Mouse (Mus musculus) urinary bladder, adult 18-20 months (tissue): Measurements from ENCODE around the gene Brsk2.

Experiments
- DNase-seq, 2 experiments: peaks; one replicate each; pipeline ENCODE4 v3.0.0; 2022; ENCODE audit warnings: low spot score in 2 of 2, mixed read lengths in 2 of 2

Gene Brsk2

GRCm38 (mm10) chr7:142034198-142034597, 84.6 kb downstream of the Brsk2 start:
- no peak for DNase-seq

DNA sequence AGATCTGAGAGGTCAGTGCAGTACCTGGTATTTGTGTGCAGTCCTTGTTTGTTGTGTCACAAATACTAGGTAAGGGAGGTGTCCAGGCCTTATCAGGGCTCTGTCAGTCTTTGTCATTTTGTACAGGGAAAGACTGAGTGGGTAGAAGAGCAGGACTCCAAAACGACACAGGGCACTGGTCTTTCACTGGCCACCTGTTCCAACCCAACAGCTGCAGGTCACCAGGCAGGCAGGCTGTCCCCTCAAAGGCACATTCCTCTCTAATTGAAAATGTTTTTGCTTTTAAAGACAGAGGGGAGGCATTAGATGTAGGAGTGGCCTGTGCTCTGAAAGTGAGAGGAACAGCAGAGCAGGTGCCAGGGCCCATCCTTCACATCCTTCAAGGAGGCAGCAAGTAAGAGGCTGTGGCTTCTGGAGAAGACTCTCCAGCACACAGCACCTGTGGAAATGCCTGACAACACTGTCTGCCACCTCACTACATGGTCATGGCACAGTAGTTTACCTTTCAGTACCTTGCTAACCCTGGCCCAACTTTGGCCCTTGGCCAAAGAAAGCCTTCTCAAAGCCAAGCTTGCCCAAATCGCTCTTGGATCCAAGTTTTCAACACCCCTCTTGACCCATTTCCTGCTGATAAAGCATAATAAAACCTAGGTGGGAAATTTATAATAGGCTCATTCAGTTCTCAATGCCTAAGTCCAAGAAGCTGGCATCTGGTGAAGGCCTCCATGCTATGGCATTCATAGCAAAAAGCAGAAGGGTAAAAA, 85.7 kb downstream of the Brsk2 start:
- DNase-seq, result no peak

DNA sequence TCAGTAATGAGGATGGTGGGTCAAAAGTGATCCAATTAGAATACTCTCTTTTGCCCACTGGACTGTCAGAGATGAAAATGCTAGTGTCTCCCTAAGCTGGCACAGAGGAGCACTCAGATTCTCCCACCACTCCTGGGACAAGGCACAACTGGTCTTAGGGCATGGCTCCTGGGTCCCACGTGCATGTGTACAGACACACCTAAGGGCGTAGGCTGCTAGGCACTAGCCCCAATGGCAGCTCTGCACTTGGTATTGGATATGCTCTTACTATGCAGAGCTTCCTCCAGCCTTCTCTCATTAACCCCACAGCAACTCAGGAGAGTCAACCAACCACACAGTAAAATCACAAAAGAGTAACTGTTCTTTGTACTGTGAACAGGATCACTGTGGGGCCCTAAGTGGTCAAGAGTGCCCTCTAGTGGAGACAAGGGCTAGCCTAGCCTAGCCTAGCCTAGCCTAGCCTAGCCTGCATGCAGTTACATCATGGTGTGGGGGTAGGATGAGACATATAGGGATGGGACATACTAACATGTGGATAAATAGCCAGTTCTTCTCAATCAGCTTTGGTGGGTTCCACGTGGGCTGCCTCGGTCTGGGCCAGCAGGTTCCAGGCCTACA, 88.1 kb downstream of the Brsk2 start:
- no peak for DNase-seq

GRCm38 (mm10) chr7:142040756-142041155, 91.2 kb downstream of the Brsk2 start:
- DNase-seq, result no peak

GRCm38 (mm10) chr7:142045344-142045743, 95.8 kb downstream of the Brsk2 start:
- DNase-seq, result no peak

DNA sequence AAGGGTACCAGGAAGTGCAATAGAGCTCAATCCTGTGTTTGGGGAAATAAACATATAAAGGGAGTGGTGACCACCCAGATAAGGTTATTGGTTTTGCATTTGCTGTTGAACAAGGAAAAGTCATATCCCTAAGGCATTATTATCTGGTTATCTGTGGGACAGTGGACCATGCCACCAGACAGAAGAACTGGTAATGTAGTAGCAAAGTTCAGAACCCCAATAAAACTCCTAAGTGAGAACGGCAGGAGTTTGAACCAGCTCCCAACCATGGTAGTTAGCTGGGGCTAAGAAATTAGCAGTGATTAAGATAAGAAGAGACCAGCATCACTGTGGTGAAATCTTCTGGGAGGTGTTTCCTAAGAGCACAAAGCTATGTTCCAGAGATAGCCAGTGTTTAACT, 96.4 kb downstream of the Brsk2 start:
- DNase-seq, result no peak

- no peak for DNase-seq
Observed at GRCm38 (mm10) chr7:142050536-142050935, 101.0 kb downstream of the Brsk2 start.
